Mouse (Mus musculus) midbrain, postnatal 0 days (tissue): ENCODE results near the gene Cd44. TPM values are rescaled to one million over a fixed set of nuclear protein-coding genes. Genes with fewer than 3 reads are reported as not detected.

Experiments used
- ATAC-seq: fragments of 200-750 bp; cut with Nextera tagmentation; 2 replicates; pipeline ENCODE4 v1.8.0; 2017; ENCODE audit warnings: moderate number of reproducible peaks, mild to moderate bottlenecking, moderate TSS enrichment, moderate library complexity; ENCODE audit not compliant: low FRiP score
- DNase-seq: peaks from one replicate; pipeline ENCODE4 v3.0.0-alpha.2; 2015; ENCODE audit warnings: low spot score
- H3K27ac ChIP-seq: fragments of 300-500 bp; sonication (generic); 2 replicates; pipeline ENCODE4 v1.5.1; 2014; ENCODE audit warnings: low read depth, mild to moderate bottlenecking, low read length, mixed read lengths
- H3K27me3 ChIP-seq: fragments of 300-500 bp; sonication (generic); 2 replicates; pipeline ENCODE4 v1.6.1; 2014; ENCODE audit warnings: low read length, control low read depth, mixed read lengths; ENCODE audit not compliant: insufficient read depth
- H3K36me3 ChIP-seq: fragments of 300-500 bp; sonication (generic); 2 replicates; pipeline ENCODE4 v1.6.1; 2014; ENCODE audit warnings: low read length, control low read depth, mixed read lengths; ENCODE audit not compliant: insufficient read depth
- H3K4me1 ChIP-seq: fragments of 300-500 bp; sonication (generic); 2 replicates; pipeline ENCODE4 v1.6.1; 2014; ENCODE audit warnings: mild to moderate bottlenecking, control low read depth, antibody characterized with exemption, low read length, mixed read lengths; ENCODE audit not compliant: insufficient read depth
- H3K4me2 ChIP-seq: fragments of 300-500 bp; sonication (generic); 2 replicates; pipeline ENCODE4 v1.6.1; 2014; ENCODE audit warnings: low read depth, mild to moderate bottlenecking, low read length, mixed read lengths; ENCODE audit not compliant: poor library complexity, severe bottlenecking
- H3K4me3 ChIP-seq: fragments of 300-500 bp; sonication (generic); 2 replicates; pipeline ENCODE4 v1.5.1; 2014; ENCODE audit warnings: low read depth, mild to moderate bottlenecking, low read length, moderate library complexity
- H3K9ac ChIP-seq: fragments of 300-500 bp; sonication (generic); replicated peaks from 2 replicates; pipeline ENCODE4 v1.6.1; 2014; ENCODE audit warnings: mild to moderate bottlenecking, low read length, moderate library complexity, mixed read lengths; ENCODE audit not compliant: poor library complexity, severe bottlenecking
- H3K9me3 ChIP-seq: fragments of 300-500 bp; sonication (generic); 2 replicates; pipeline ENCODE4 v1.6.1; 2016; ENCODE audit warnings: low read length, control low read depth
- CTCF ChIP-seq: IDR thresholded peaks from 2 replicates; pipeline ENCODE4 v1.5.1; 2016; ENCODE audit warnings: antibody characterized with exemption, mild to moderate bottlenecking
- WGBS: fragments of 180-500 bp; shearing (Covaris S2); extraction: QIAGEN DNeasy Blood & Tissue Kit; methylation state at CpG from one replicate; pipeline ENCODE4 v1.1.7; 2014; 5-methylcytosine and 5-hydroxymethylcytosine counted together
- polyA plus RNA-seq: library from polyadenylated mRNA; unstranded; fragments of >200 nt; fragmentation: Nextera tagmentation; extraction: Ambion mirVana; gene quantifications from 2 replicates; pipeline ENCODE4 v1.2.1, GENCODE M21; 2015
- total RNA-seq: library from RNA; depleted of rRNA; stranded (reverse); fragments of >200 nt; gene quantifications from 2 replicates; pipeline ENCODE4 v1.2.3, GENCODE M21; 2014

Gene Cd44
- total and polyA plus RNA-seq, 2 experiments from 2014 or later: 3.4 to 6.2 TPM

DNA sequence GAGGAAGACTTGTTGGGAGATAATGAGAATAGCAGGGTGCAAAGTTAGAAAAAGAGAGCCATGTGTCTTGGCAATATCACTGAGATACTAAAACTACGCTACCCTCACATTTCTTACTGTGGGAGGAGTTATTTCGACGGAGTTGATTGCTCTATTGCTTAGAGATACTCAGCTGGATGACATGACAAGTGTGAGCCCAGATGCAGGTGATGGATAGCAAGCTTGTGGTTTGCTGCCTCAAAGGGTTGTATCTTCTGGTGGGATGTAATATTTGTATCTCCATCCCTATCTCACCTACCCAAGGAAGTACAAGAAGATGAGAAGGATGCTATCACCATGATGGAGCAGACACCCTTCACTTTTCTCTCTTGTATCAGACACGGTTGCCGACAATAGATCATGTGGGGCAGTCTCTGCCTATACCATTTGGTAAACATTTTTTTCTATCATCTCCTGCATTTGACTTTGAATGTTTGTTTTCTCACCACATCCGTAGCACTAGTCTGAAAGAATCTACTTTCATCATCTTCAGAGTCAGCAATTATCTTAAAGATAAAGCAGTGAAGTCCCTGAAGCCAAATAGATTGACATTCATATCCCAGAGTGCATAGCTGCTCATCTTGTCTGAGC lies 15.0 kb downstream of the Cd44 start:
- no peak overlapping the region for H3K4me2 ChIP-seq
- TF ChIP-seq CTCF: no peak
- no peak overlapping the region for H3K27ac ChIP-seq
- ATAC-seq (no peak), DNase-seq (no peak)
- H3K36me3 ChIP-seq: no peaks in the 10 kb centered on the region
- 91% methylated on average over 6 of the region's 6 CpGs for WGBS
- no peaks in the 10 kb centered on the region for H3K27me3 ChIP-seq
- 0 out of 2 replicates have a peak, but pooled peaks cover 2% of the 10 kb centered on the region for H3K4me1 ChIP-seq
- no peak overlapping the region for H3K4me3 ChIP-seq
- no peaks in the 10 kb centered on the region for H3K9me3 ChIP-seq
- H3K9ac ChIP-seq: no peak overlapping the region

DNA sequence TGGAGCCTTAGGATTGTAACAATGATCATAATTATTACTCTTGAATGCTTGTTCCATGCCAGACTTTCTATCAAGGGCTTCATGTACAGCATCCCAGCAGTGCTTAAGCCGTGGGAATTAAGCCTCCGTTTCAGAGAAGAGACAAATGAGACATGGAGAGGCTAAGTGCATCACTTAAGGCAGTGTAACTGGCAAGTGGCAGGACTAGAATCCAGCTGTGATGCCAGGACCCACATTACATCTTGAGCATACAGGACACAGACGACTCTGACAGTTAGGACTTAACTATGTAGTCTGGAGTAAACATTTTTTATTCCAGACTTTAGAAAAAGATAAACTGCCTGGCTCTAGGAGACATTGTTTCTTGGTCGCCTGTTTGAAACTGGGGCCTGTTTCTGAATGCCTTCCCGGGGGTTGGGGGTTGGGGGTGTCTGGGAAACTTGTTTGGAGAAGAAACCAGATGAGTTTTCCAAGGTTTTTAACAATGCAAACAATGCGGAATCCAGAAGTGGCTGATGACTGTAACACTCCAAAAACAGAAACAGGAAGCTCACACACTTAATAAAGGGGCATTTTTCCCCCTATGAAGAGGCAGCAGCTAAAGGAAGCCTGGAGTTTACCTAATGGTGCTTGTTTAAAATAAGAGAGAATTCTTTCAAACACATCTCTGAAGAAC lies 18.7 kb downstream of the Cd44 start:
- Histone ChIP-seq H3K4me3 (no peak overlapping the region), H3K9me3 (no peaks in the 10 kb centered on the region), H3K9ac (no peak overlapping the region), H3K36me3 (no peaks in the 10 kb centered on the region), H3K4me1 (0 out of 2 replicates have a peak, but pooled peaks cover 2% of the 10 kb centered on the region), H3K27ac (no peak overlapping the region), H3K4me2 (no peak overlapping the region), H3K27me3 (no peaks in the 10 kb centered on the region)
- DNase-seq (no peak), ATAC-seq (no peak)
- TF ChIP-seq CTCF: no peak
- WGBS: 55% methylated on average over 6 of the region's 6 CpGs

DNA sequence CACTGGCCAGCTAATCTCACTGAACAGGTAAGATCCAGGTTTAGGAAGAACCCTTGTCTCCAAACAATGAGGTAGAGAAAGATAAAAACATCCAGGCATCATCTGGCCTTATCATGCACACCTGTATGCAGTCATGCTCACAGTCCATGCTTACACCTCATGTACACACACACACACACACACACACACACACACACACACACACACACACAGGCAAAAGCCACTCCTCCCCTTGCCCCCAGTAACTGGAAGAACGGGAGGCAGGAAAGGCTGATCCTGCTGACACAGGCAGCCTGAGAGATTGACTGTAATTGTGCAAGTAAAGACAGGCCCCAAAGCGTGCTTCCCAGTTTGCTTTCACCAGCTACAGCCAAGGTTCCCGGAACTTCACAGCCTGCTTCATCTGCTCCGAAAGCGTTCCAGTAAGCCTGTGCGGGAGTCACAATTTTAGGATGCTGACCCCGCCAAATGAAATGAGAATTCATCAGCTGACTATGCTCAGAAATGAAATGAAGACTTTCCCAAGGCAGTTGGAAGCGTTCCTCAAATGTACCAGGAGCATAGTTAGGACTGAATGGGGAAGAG lies 19.4 kb downstream of the Cd44 start:
- Histone ChIP-seq H3K9me3 (no peaks in the 10 kb centered on the region), H3K27ac (no peak overlapping the region; the same call in 1 of the 2 replicates), H3K36me3 (no peaks in the 10 kb centered on the region), H3K4me1 (0 out of 2 replicates have a peak, but pooled peaks cover 2% of the 10 kb centered on the region), H3K4me2 (no peak overlapping the region), H3K4me3 (no peak overlapping the region), H3K9ac (no peak overlapping the region), H3K27me3 (no peaks in the 10 kb centered on the region)
- DNase-seq: no peak
- TF ChIP-seq CTCF: no peak
- no peak for ATAC-seq
- WGBS: 69% methylated on average over 8 of the region's 8 CpGs

DNA sequence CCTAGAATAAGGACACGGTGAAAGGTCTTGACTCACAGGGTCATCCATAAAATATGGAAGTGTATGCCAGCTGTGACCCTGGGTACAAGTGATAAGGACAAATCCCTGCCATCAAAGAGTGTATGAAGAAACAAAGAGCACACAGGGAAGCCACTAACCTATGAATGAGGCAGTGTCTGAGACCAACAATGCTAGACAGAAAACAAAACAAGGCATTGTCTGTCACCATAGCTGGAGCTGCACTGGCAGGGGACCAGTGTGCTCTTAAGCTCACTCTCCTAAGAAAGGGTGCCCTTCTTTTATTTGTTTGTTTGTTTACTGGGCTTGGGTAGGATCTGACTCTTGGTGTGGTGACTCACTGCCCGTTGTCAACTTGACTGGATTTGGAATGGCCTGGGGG lies 23.0 kb downstream of the Cd44 start:
- TF ChIP-seq CTCF: no peak
- DNase-seq: no peak

DNA sequence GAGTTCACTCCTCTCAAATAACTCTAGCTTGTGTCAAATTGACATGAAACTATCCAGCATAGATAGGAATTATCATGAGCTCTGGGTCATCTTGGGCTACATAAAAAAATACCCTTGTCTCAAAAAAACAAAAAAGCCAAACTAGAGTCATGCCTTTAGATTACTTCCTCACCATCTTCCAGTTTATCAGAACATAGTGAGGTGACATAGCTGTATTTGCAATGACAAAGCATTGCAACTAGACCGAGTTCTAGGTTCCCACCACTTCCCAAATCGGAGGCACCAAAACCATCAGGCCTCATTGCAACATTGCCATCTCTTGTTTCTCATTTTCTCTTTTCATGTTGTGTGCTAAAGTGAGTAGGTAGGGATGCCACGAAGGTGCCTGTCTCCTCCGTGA lies 24.0 kb downstream of the Cd44 start:
- Histone ChIP-seq H3K4me3 (no peak overlapping the region), H3K4me2 (no peak overlapping the region), H3K9me3 (no peaks in the 10 kb centered on the region), H3K36me3 (no peaks in the 10 kb centered on the region), H3K9ac (no peak overlapping the region), H3K4me1 (0 out of 2 replicates have a peak, but pooled peaks cover under 1% of the 10 kb centered on the region), H3K27me3 (no peaks in the 10 kb centered on the region), H3K27ac (no peak overlapping the region)
- ATAC-seq: no peak
- TF ChIP-seq CTCF: no peak
- DNase-seq: no peak
- WGBS: 95% methylated on average over 4 of the region's 4 CpGs

More for the DNA sequence above, 23.0 kb downstream of the Cd44 start:
- Histone ChIP-seq H3K27me3 (no peaks in the 10 kb centered on the region), H3K9me3 (no peaks in the 10 kb centered on the region), H3K27ac (no peak overlapping the region), H3K4me3 (no peak overlapping the region), H3K36me3 (no peaks in the 10 kb centered on the region), H3K4me1 (0 out of 2 replicates have a peak, but pooled peaks cover 2% of the 10 kb centered on the region), H3K9ac (no peak overlapping the region), H3K4me2 (no peak overlapping the region)
- ATAC-seq: no peak
- WGBS: 60% methylated on average over 2 of the region's 2 CpGs

DNA sequence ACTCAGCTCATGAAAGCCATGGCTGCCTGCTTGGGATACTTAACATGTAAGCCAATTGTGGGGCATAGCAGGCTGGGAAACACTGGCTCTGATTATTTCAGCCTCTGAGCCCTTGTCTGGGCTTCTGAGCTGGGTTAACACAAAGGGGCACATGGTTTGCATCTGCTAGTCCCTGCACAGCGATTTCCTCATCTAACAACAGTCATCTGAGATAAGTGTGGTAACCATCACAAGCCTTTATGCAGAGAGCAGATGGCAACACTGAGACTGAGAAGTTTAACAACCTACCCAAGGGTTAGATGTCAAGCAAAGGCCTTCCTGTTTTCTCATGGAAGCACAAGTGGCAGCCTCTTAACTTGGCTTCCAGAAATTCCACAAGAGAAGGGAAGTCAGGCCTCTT lies 25.3 kb downstream of the Cd44 start:
- H3K36me3 ChIP-seq: no peaks in the 10 kb centered on the region
- DNase-seq (no peak), ATAC-seq (no peak)
- no peak overlapping the region for H3K9ac ChIP-seq
- WGBS: 86% methylated on average over 1 of the region's 1 CpGs
- H3K4me1 ChIP-seq: no peaks in the 10 kb centered on the region
- H3K9me3 ChIP-seq: no peaks in the 10 kb centered on the region
- H3K4me2 ChIP-seq: no peak overlapping the region
- no peak overlapping the region for H3K27ac ChIP-seq
- no peak for TF ChIP-seq CTCF
- no peaks in the 10 kb centered on the region for H3K27me3 ChIP-seq
- H3K4me3 ChIP-seq: no peak overlapping the region
